25 mouse cellular contexts compared by ENCODE assay signal in the genomic region with DNA sequence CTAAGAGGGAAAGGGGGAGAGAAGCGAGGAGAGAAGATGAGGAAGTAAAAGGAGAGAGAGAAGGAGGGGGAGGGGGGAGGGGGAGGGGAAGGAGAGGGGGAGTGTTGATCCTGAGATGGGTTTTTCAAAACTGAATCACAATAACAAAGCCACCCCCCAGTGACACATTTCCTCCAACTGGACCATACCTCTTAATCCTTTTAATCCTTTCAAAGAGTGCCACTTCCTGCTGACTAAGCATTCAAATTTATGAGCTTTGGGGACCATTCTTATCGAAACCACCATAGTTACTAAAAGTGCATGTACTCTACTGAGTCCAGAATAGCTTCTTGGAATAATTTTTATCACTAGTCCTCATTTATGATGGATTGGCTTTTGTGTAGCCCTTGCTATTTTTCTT.
A peak's percentile ranks its signal among the peaks of the same experiment; 100 is the strongest.
DNase-seq lines count a peak whose midpoint lies in the region; ATAC-seq and TF ChIP-seq lines count a peak whose summit lies in the region.
"Had no signal": no experiment of that assay in that cellular context is flagged by ENCODE, and none has a peak within 500 bp of the region (broad histone marks: within the 10 kb centered on the region; RNA-seq: fewer than 3 reads in every experiment).

No protein-coding gene starts in this region.

- H3K9me3 ChIP-seq in CH12.LX (replicated peaks; ENCODE audit: low read length) = no peaks in the 10 kb centered on the region
- H3K9me3 ChIP-seq in ES-E14 (ENCODE audit: control insufficient read depth, insufficient read depth, low read depth, low read length) = no peaks in the 10 kb centered on the region
- no peaks in the 10 kb centered on the region for H3K9me3 ChIP-seq in kidney, embryonic 14.5 days (ENCODE audit: control insufficient read depth, low read length)

- H3K9ac ChIP-seq in CH12.LX (ENCODE audit: insufficient read depth, low read depth) (no peak overlapping the region), ES-E14 (ENCODE audit: insufficient read depth, low read depth, low read length, poor library complexity, severe bottlenecking) (no peak overlapping the region)
- no peak overlapping the region for H3K9ac ChIP-seq in kidney, embryonic 14.5 days (ENCODE audit: low read depth, low read length)

- TF ChIP-seq RAD21 in CH12.LX (IDR thresholded peaks at IDR 0.05; ENCODE audit: low read depth, low read length) = no peak

- H3K4me3 ChIP-seq in CH12.LX (replicated peaks in 1 of 3; ENCODE audit: low read depth in 2 of 3, low read length in 2 of 3, poor library complexity in 1 of 3) (no peak overlapping the region), ES-E14 (ENCODE audit: insufficient read depth in 1 of 2, low read depth in 1 of 2, low read length in 2 of 2, poor library complexity in 1 of 2, severe bottlenecking in 1 of 2) (no peak overlapping the region)
- no peak overlapping the region for H3K4me3 ChIP-seq in layer of hippocampus, adult 2 months
- H3K4me3 ChIP-seq in kidney, embryonic 14.5 days (ENCODE audit: low read length) = no peak overlapping the region

- H3K79me2 ChIP-seq in CH12.LX (replicated peaks; ENCODE audit: control insufficient read depth, extremely low read depth, insufficient read depth, poor library complexity, severe bottlenecking) = no peaks in the 10 kb centered on the region

- H3K4me2 ChIP-seq in CH12.LX (ENCODE audit: insufficient read depth, low read depth, poor library complexity, severe bottlenecking) = no peak overlapping the region
- H3K4me2 ChIP-seq in kidney, embryonic 14.5 days (replicated peaks; ENCODE audit: low read depth, low read length) = no peak overlapping the region

- no peak for TF ChIP-seq EP300 in CH12.LX (IDR thresholded peaks at IDR 0.05; ENCODE audit: low read length)

- no peak for DNase-seq in CH12.LX (ENCODE audit: extremely low read depth)
- peak; percentile 25 for DNase-seq in ES-CJ7 (ENCODE audit: low read depth, low spot score)
- no peak for DNase-seq in ES-E14 (ENCODE audit: low read depth, low spot score)
- DNase-seq in R1 (ENCODE audit: low read depth, low spot score) = peak; percentile 72
- no peak for DNase-seq in layer of hippocampus, adult 2 months (ENCODE audit: low spot score in 2 of 2)
- no peak for DNase-seq in cerebellum, adult 11-12 months
- no peak for DNase-seq in kidney, adult 9 months
- DNase-seq: adrenal gland, adult 2 months; adrenal gland, adult 8-10 months; adrenal gland, postnatal 10 days; adrenal gland, postnatal 14 days; adrenal gland, postnatal 25 days; adrenal gland, postnatal 36 days; B cell, adult 2 months; cerebellum, adult 11 months; cerebellum, adult 18-20 months; cerebellum, adult 2 months; cerebellum, adult 8-10 months; cerebellum, adult 9-10 months; cerebellum, adult 9-11 months had no signal

- no peak for TF ChIP-seq CTCF in CH12.LX (conservative IDR thresholded peaks at IDR 0.05 in 1 of 2, IDR thresholded peaks at IDR 0.05 in 1 of 2; ENCODE audit: low read depth in 2 of 2, low read length in 2 of 2)
- TF ChIP-seq CTCF in layer of hippocampus, adult 2 months (conservative IDR thresholded peaks at IDR 0.05) = no peak

- dilution Hi-C loops in CH12.LX (cut with MboI; ENCODE audit: extremely low pct_ligation_motif_present, extremely low pct_unique_long_range_greater_than_20kb, low sequenced_read_pairs) = no loop called here

- in situ Hi-C loops in CH12.LX (cut with MboI; ENCODE audit: low pct_ligation_motif_present, low pct_unique_long_range_greater_than_20kb, low sequenced_read_pairs) = no loop called here
- in situ Hi-C loops in ES-E14 (cut with MboI; ENCODE audit: low sequenced_read_pairs in 2 of 2, unreplicated experiment in 2 of 2) = no loop called here

- WGBS in kidney, embryonic 14.5 days = 84% methylated on average over 2 of the region's 2 CpGs

- no peak overlapping the region for H3K27ac ChIP-seq in CH12.LX (ENCODE audit: insufficient read depth, low read depth)
- H3K27ac ChIP-seq in ES-E14 (ENCODE audit: insufficient read depth, low read depth, low read length, poor library complexity, severe bottlenecking) = no peak overlapping the region
- no peak overlapping the region for H3K27ac ChIP-seq in layer of hippocampus, adult 2 months
- no peak overlapping the region for H3K27ac ChIP-seq in kidney, embryonic 14.5 days (ENCODE audit: low read depth, low read length)

- no peak for ATAC-seq in kidney, embryonic 14.5 days (ENCODE audit: low FRiP score, low TSS enrichment)
- ATAC-seq: activated CD4-positive, CD25-positive, alpha-beta regulatory T cell, adult 4 months; CD4-positive, CD25-positive, alpha-beta regulatory T cell, adult 4 months; Patski had no signal

- no peak for TF ChIP-seq POLR2A in CH12.LX (IDR thresholded peaks at IDR 0.05; ENCODE audit: low read depth, low read length)

- H3K36me3 ChIP-seq in CH12.LX (replicated peaks in 1 of 2; ENCODE audit: control insufficient read depth in 1 of 2, insufficient read depth in 1 of 2, low read length in 1 of 2) (no peaks in the 10 kb centered on the region), ES-E14 (ENCODE audit: control insufficient read depth, insufficient read depth, low read length, poor library complexity, severe bottlenecking) (no peaks in the 10 kb centered on the region)
- no peaks in the 10 kb centered on the region for H3K36me3 ChIP-seq in kidney, embryonic 14.5 days (ENCODE audit: control insufficient read depth, insufficient read depth, low read length)
- H3K36me3 ChIP-seq: G1E had no signal

- H3K4me1 ChIP-seq in CH12.LX (ENCODE audit: control insufficient read depth in 1 of 2, insufficient read depth in 2 of 2) (peaks cover 0 to 15% of the 10 kb centered on the region in 2 experiments; a peak in 2 of 4 replicates), ES-E14 (ENCODE audit: control insufficient read depth in 2 of 2, insufficient read depth in 2 of 2, low read length in 2 of 2, poor library complexity in 1 of 2) (no peaks in the 10 kb centered on the region)
- 0 out of 2 replicates have a peak, but pooled peaks cover 1% of the 10 kb centered on the region for H3K4me1 ChIP-seq in kidney, embryonic 14.5 days (ENCODE audit: control insufficient read depth, insufficient read depth, low read length)

- H3K27me3 ChIP-seq in CH12.LX (replicated peaks) = no peaks in the 10 kb centered on the region
- H3K27me3 ChIP-seq in kidney, embryonic 14.5 days (ENCODE audit: control insufficient read depth, insufficient read depth, low read length) = no peaks in the 10 kb centered on the region
- H3K27me3 ChIP-seq: Patski had no signal

TF ChIP-seq in CH12.LX, 34 proteins besides CTCF, POLR2A, EP300 and RAD21:
- TF ChIP-seq NELFE (IDR thresholded peaks at IDR 0.05; ENCODE audit: low read depth, low read length) (no peak), MAFK (IDR thresholded peaks at IDR 0.05; ENCODE audit: insufficient replicate concordance, low read length) (peak; percentile 59; the same call in 1 of the 2 replicates), JUN (IDR thresholded peaks at IDR 0.05; ENCODE audit: insufficient read depth, low read depth, low read length) (no peak), CHD2 (IDR thresholded peaks at IDR 0.05; ENCODE audit: low read length) (0 out of 2 replicates have a peak, but pooled peaks have one; percentile 18)

TF ChIP-seq in ES-E14, 5 proteins besides CTCF, POLR2A, EP300 and RAD21:
- TF ChIP-seq MAFK (IDR thresholded peaks at IDR 0.05; ENCODE audit: insufficient read depth, low read depth, low read length) (peak; percentile 78; the same call in 1 of the 2 replicates), ZC3H11A (IDR thresholded peaks at IDR 0.05; ENCODE audit: borderline replicate concordance, low read depth, low read length) (no peak), ZNF384 (IDR thresholded peaks at IDR 0.05; ENCODE audit: low read depth, low read length) (no peak), CHD2 (IDR thresholded peaks at IDR 0.05; ENCODE audit: low read depth, low read length) (no peak), HCFC1 (IDR thresholded peaks at IDR 0.05; ENCODE audit: borderline replicate concordance, insufficient read depth, low read length) (no peak)

Comparison
In these comparisons a context has a peak if more than half of its experiments do, and no peak if none do; other contexts are left out.
1. DNase-seq: peak in ES-CJ7 (single experiment) and R1 (single experiment); none in CH12.LX (single experiment), ES-E14 (single experiment), layer of hippocampus, adult 2 months (0 of 2), cerebellum, adult 11-12 months (single experiment) and kidney, adult 9 months (single experiment).